Mouse (Mus musculus): ENCODE results near the gene Vmn1r118. TPM values are rescaled to one million over a fixed set of nuclear protein-coding genes. Genes with fewer than 3 reads are reported as not detected.

Vmn1r118 gene
- polyA plus RNA-seq (2014; fragmentation: Illumina TruSeq; extraction: RNeasy Lipid Tissue Mini Kit (QIAGEN cat#74804); ENCODE audit: low read depth, low replicate concordance) = not detected

GRCm38 (mm10) chr7:20912247-20912646 is at the start of gene Vmn1r118:
TSS of gene Vmn1r118 (minus strand) at chr7:20912347.

GRCm38 (mm10) chr7:20884021-20884420 is 28.1 kb downstream of the Vmn1r118 start, which contains the start of gene Vmn1r117:
TSS of gene Vmn1r117 (minus strand) at chr7:20884121.

GRCm38 (mm10) chr7:20871956-20872355 is 40.2 kb downstream of the Vmn1r118 start, which contains the start of gene Vmn1r116:
TSS of gene Vmn1r116 (plus strand) at chr7:20872256.

Other genes starting within 250 kb of the Vmn1r118 start
- gene Vmn1r107, start 243.4 kb downstream of the Vmn1r118 start, polyA plus RNA-seq (2014; fragmentation: Illumina TruSeq; extraction: RNeasy Lipid Tissue Mini Kit (QIAGEN cat#74804); ENCODE audit: low read depth, low replicate concordance) = not detected
- gene Vmn1r111, start 209.1 kb downstream of the Vmn1r118 start, polyA plus RNA-seq (2014; fragmentation: Illumina TruSeq; extraction: RNeasy Lipid Tissue Mini Kit (QIAGEN cat#74804); ENCODE audit: low read depth, low replicate concordance) = not detected
- not detected for gene Gm10668, start 181.7 kb downstream of the Vmn1r118 start, polyA plus RNA-seq (2014; fragmentation: Illumina TruSeq; extraction: RNeasy Lipid Tissue Mini Kit (QIAGEN cat#74804); ENCODE audit: low read depth, low replicate concordance)
- not detected for gene Vmn1r112, start 141.2 kb downstream of the Vmn1r118 start, polyA plus RNA-seq (2014; fragmentation: Illumina TruSeq; extraction: RNeasy Lipid Tissue Mini Kit (QIAGEN cat#74804); ENCODE audit: low read depth, low replicate concordance)
- gene Vmn1r113, start 125.1 kb downstream of the Vmn1r118 start, polyA plus RNA-seq (2014; fragmentation: Illumina TruSeq; extraction: RNeasy Lipid Tissue Mini Kit (QIAGEN cat#74804); ENCODE audit: low read depth, low replicate concordance) = not detected
- gene Vmn1r114, start 100.2 kb downstream of the Vmn1r118 start, polyA plus RNA-seq (2014; fragmentation: Illumina TruSeq; extraction: RNeasy Lipid Tissue Mini Kit (QIAGEN cat#74804); ENCODE audit: low read depth, low replicate concordance) = not detected
- gene Vmn1r115, start 67.4 kb downstream of the Vmn1r118 start, polyA plus RNA-seq (2014; fragmentation: Illumina TruSeq; extraction: RNeasy Lipid Tissue Mini Kit (QIAGEN cat#74804); ENCODE audit: low read depth, low replicate concordance) = not detected
- gene Vmn1r116, start 40.1 kb downstream of the Vmn1r118 start, polyA plus RNA-seq (2014; fragmentation: Illumina TruSeq; extraction: RNeasy Lipid Tissue Mini Kit (QIAGEN cat#74804); ENCODE audit: low read depth, low replicate concordance) = not detected
- not detected for gene Vmn1r117, start 28.2 kb downstream of the Vmn1r118 start, polyA plus RNA-seq (2014; fragmentation: Illumina TruSeq; extraction: RNeasy Lipid Tissue Mini Kit (QIAGEN cat#74804); ENCODE audit: low read depth, low replicate concordance)
- gene Vmn1r119, start 100.1 kb upstream of the Vmn1r118 start, polyA plus RNA-seq (2014; fragmentation: Illumina TruSeq; extraction: RNeasy Lipid Tissue Mini Kit (QIAGEN cat#74804); ENCODE audit: low read depth, low replicate concordance) = not detected
- not detected for gene Vmn1r120, start 141.4 kb upstream of the Vmn1r118 start, polyA plus RNA-seq (2014; fragmentation: Illumina TruSeq; extraction: RNeasy Lipid Tissue Mini Kit (QIAGEN cat#74804); ENCODE audit: low read depth, low replicate concordance)
- gene Vmn1r121, start 186.2 kb upstream of the Vmn1r118 start, polyA plus RNA-seq (2014; fragmentation: Illumina TruSeq; extraction: RNeasy Lipid Tissue Mini Kit (QIAGEN cat#74804); ENCODE audit: low read depth, low replicate concordance) = not detected
- not detected for gene Vmn1r122, start 221.8 kb upstream of the Vmn1r118 start, polyA plus RNA-seq (2014; fragmentation: Illumina TruSeq; extraction: RNeasy Lipid Tissue Mini Kit (QIAGEN cat#74804); ENCODE audit: low read depth, low replicate concordance)
- gene Vmn1r123, start 249.8 kb upstream of the Vmn1r118 start, polyA plus RNA-seq (2014; fragmentation: Illumina TruSeq; extraction: RNeasy Lipid Tissue Mini Kit (QIAGEN cat#74804); ENCODE audit: low read depth, low replicate concordance) = not detected

All from sigmoid colon, adult 10 weeks (tissue).